Mouse (Mus musculus) E14TG2a.4 (cell line): ENCODE measurements at regions not wholly inside any gene's neighbourhood (a gene's known extent, or its start where the extent isn't known, plus 50 kb on each side); places are given as distances from the start of the nearest gene placed in this dataset.

Experiments
- H3K27me3 ChIP-seq: 2 replicates; pipeline ENCODE4 v1.6.1; 2014; ENCODE audit warnings: low read length, control low read depth; ENCODE audit not compliant: insufficient read depth
- H3K36me3 ChIP-seq: 2 replicates; pipeline ENCODE4 v1.6.1; 2014; ENCODE audit warnings: low read length, control low read depth; ENCODE audit not compliant: insufficient read depth
- H3K4me1 ChIP-seq: replicated peaks from 2 replicates; pipeline ENCODE4 v1.6.1; 2014; ENCODE audit warnings: low read depth, low read length, control low read depth
- H3K4me3 ChIP-seq: replicated peaks from 2 replicates; pipeline ENCODE4 v1.5.1; 2014; ENCODE audit warnings: mild to moderate bottlenecking, low read length
- H3K9me3 ChIP-seq: 2 replicates; pipeline ENCODE4 v1.6.1; 2014; ENCODE audit warnings: low read length, control low read depth
- CTCF ChIP-seq: conservative IDR thresholded peaks from 2 replicates; pipeline ENCODE4 v1.5.1; 2014; ENCODE audit warnings: low read length
- NANOG ChIP-seq: IDR thresholded peaks from 2 replicates; pipeline ENCODE4 v1.6.1; 2014; ENCODE audit warnings: borderline replicate concordance, low read length, mixed read lengths
- POU5F1 ChIP-seq: IDR thresholded peaks from 2 replicates; pipeline ENCODE4 v1.6.1; 2014; ENCODE audit warnings: low read length, borderline replicate concordance

DNA sequence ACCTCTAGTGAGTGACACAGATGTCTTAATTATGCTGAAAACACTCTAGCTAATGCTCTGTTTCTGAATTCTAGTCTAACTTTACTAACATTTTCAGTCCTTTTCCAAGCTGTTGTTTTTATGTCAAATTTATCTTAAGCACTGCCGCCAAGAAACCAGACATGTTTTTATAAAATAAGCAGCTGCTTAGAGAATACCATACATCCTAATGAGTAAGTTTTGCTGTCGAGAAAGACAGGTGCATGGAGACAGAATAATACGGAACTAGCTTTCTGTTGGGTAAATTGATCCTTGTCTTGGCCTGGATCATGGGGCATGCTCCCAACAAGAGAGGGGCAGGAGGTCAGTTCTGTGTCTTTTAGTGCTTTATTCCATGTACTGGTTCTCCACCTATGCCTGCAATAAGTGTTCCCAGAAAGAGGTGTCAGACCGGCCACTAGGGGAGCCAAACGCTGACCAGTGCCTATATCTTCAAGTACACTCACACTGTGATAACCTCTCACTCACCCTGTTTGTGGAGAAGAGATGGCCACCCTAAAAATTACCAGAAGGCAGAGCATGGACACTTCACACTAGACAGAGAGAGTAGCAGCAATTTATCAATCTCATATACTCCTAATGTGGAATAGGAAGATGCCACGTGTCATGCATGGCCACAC is 366.0 kb upstream of the 2610301B20Rik start:
- H3K4me3 ChIP-seq: no peak overlapping the region
- TF ChIP-seq POU5F1: no peak
- TF ChIP-seq CTCF: peak; percentile 58
- no peaks in the 10 kb centered on the region for H3K27me3 ChIP-seq
- no peaks in the 10 kb centered on the region for H3K9me3 ChIP-seq
- H3K36me3 ChIP-seq: no peaks in the 10 kb centered on the region
- H3K4me1 ChIP-seq: no peaks in the 10 kb centered on the region

DNA sequence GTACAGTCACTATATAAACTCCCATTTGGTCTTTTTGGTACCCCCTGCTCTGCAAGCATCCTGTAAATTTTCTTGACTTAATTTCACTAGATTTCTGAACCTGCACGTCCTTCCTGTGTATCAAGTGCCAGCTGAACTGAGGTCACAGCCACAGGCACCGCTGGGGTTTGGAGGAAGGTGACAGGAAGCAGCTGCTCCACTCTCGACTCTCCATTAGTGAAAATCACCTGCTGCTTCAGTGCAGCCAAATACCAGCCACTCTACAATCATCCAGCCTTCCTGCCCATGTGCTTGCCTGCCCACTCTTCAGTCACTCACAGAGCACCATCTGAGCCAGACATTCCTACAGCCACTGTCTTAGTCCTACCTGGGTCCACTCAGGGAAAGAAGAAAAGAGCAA is 364.3 kb upstream of the 2610301B20Rik start:
- TF ChIP-seq NANOG (no peak), POU5F1 (no peak), CTCF (no peak)
- Histone ChIP-seq H3K27me3 (no peaks in the 10 kb centered on the region), H3K9me3 (no peaks in the 10 kb centered on the region)

DNA sequence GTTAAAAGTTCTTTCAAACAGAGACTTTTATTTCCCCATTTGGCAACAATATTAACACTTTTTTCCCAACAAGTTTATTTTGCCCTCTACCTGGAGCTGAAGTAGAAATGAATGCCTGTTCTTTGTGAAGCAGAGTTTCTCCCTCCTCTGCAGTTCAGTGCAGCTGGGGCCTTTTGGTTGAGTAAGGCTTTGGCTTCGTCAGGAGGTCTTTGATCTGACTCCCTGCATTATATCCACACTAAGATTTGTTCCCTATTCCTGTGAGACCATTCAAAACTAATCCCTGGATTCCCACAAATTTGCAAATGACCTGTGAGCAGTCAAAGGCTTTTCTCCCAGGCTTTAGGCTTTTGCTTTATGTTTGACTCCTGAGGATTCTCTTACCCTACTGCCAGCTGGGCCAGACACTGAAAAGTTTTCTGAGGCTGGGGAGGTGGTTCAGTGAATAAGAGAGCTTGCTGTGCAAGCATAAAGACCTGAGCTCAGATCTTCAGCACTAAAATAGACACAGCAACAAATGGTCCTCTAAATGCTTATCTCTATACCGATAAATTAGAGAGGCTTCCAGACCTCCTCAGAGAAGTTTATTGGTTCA is 323.5 kb upstream of the 2610301B20Rik start:
- Histone ChIP-seq H3K9me3 (no peaks in the 10 kb centered on the region), H3K4me1 (no peaks in the 10 kb centered on the region), H3K27me3 (no peaks in the 10 kb centered on the region), H3K4me3 (no peak overlapping the region), H3K36me3 (no peaks in the 10 kb centered on the region)
- TF ChIP-seq CTCF (no peak), POU5F1 (no peak), NANOG (no peak)

More for the DNA sequence above, 364.3 kb upstream of the 2610301B20Rik start:
- Histone ChIP-seq H3K4me3 (no peak overlapping the region), H3K4me1 (no peaks in the 10 kb centered on the region), H3K36me3 (no peaks in the 10 kb centered on the region)

DNA sequence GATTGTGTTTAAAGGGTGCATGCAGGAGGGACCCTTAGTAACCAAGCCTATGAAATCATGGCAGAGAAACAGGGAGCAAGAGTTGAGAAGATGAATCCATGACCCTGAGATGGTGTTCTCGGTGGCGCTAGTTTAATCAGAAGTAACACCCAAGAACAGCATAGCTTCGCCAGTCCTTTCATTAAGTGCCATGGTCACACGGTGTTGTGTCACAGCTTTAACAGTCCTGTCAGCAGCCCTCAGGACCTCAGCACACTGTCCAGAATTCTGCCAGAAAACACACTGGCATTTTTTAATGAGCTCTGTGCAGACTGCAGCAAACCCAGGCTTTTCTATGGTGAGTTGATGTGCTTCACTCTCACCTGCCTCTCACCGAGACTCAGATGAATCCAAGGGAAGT is 320.6 kb upstream of the 2610301B20Rik start:
- H3K27me3 ChIP-seq: no peaks in the 10 kb centered on the region
- H3K4me3 ChIP-seq: no peak overlapping the region
- no peaks in the 10 kb centered on the region for H3K36me3 ChIP-seq
- no peak for TF ChIP-seq CTCF
- TF ChIP-seq NANOG: no peak
- no peak for TF ChIP-seq POU5F1
- H3K4me1 ChIP-seq: no peaks in the 10 kb centered on the region
- H3K9me3 ChIP-seq: no peaks in the 10 kb centered on the region

DNA sequence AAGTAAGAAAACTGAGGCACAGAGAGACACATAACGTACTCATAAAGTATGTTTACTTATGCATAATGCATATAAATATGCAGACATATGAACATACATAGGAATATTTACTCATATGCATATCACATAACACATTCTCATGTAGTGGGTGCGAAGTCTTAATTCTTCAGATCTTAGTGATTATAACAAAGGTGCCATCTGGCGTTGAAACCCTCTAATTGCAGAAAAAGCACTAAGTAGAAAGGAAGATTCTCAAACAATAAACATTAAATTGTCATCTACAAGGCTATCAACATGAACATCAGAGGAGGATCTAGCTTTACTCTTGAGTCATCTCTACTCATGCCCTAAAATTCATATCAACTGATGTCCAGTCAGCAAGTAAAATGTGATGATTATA is 314.2 kb upstream of the 2610301B20Rik start:
- Histone ChIP-seq H3K4me3 (no peak overlapping the region), H3K36me3 (no peaks in the 10 kb centered on the region), H3K4me1 (no peaks in the 10 kb centered on the region), H3K9me3 (peaks cover 8% of the 10 kb centered on the region), H3K27me3 (no peaks in the 10 kb centered on the region)
- TF ChIP-seq POU5F1: no peak

DNA sequence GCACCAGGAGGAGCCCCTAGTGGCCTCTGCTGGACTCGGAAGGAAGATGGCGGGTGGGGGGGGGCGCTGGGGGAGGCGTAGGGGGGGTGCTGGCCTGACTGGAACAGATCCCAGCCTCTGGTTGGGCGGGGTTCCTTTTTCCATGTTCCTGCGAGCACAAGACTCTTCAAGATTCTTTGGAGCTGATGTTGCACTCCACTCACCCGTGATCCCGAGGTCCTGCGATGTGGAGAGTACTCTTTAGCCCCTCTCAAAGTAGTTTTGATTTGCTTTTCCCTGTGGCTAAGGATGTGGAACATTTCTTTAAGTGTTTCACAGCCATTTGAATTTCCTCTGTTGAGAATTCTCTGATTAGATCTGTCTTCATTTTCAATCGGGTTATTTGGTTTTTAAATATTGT is 269.8 kb upstream of the 2610301B20Rik start:
- H3K4me1 ChIP-seq: no peaks in the 10 kb centered on the region
- peaks cover 19% of the 10 kb centered on the region for H3K9me3 ChIP-seq
- no peak overlapping the region for H3K4me3 ChIP-seq
- H3K36me3 ChIP-seq: no peaks in the 10 kb centered on the region
- H3K27me3 ChIP-seq: no peaks in the 10 kb centered on the region
- TF ChIP-seq CTCF (no peak), NANOG (no peak), POU5F1 (no peak)

DNA sequence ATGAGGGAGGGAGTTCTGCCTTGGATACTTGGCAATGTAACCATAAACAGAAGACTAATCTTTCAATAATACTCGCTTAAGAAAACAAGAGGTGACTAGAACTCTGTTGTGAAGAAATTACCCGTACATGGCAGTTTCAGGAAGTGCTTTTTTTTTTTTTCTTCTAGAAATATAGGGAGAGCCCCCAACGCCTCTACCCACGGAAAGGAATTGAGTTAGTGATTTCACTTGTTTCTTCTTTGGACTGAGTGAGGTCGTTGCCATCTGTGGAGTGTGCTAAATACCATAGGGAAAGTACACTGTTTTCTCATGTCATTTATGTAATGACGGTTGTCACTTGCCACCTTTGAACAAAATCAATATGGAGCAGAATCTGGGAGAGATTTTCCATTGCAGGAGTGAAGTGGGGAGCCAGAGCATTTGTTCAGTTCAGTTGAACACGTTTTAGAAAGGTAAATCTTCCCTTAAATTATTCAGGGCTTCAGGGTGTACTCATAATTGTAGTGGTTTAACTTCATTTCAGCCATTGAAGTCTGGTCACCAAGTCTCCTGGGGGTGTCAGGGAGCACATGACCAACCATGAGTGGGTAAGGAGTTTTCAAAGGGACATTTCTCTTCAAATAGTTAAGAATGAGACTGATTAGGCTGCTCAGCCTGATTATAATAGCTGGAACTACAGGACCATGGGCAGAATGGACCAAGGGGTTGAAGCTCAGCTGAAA is 266.3 kb upstream of the 2610301B20Rik start:
- Histone ChIP-seq H3K4me1 (no peaks in the 10 kb centered on the region), H3K36me3 (no peaks in the 10 kb centered on the region), H3K4me3 (no peak overlapping the region), H3K27me3 (no peaks in the 10 kb centered on the region), H3K9me3 (peaks cover 13% of the 10 kb centered on the region)
- TF ChIP-seq NANOG: no peak
- no peak for TF ChIP-seq POU5F1
- TF ChIP-seq CTCF: no peak

DNA sequence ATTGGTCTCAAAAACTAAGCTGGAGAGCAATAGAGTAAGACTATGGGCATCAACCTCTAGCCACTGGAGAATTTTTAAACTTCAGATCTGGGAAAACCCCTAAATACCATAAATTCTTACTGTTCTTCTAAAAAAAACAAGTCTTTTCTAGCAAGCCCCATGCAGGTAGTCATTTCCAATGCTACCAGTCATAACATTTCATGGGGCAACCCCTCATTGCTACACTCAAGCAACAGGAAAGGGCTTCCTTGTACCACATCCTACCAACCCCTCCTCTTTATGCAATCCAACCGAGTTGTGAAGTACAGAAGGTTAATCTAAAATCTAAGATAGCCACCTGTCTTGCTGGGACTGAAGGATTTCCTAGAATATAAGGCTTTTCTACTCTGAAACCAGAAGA is 263.5 kb upstream of the 2610301B20Rik start:
- Histone ChIP-seq H3K36me3 (no peaks in the 10 kb centered on the region), H3K9me3 (no peaks in the 10 kb centered on the region), H3K4me3 (no peak overlapping the region), H3K27me3 (no peaks in the 10 kb centered on the region), H3K4me1 (peaks cover 10% of the 10 kb centered on the region)
- TF ChIP-seq CTCF: no peak
